Mouse (Mus musculus): ENCODE data around the gene Cuedc1. TPM values are rescaled to one million over a fixed set of nuclear protein-coding genes. Genes with fewer than 3 reads are reported as not detected.
A peak's percentile ranks its signal among the peaks of the same experiment; 100 is the strongest.

Gene Cuedc1
- total and polyA plus RNA-seq, 2 experiments from 2014 or later = 17.0 to 19.2 TPM

DNA sequence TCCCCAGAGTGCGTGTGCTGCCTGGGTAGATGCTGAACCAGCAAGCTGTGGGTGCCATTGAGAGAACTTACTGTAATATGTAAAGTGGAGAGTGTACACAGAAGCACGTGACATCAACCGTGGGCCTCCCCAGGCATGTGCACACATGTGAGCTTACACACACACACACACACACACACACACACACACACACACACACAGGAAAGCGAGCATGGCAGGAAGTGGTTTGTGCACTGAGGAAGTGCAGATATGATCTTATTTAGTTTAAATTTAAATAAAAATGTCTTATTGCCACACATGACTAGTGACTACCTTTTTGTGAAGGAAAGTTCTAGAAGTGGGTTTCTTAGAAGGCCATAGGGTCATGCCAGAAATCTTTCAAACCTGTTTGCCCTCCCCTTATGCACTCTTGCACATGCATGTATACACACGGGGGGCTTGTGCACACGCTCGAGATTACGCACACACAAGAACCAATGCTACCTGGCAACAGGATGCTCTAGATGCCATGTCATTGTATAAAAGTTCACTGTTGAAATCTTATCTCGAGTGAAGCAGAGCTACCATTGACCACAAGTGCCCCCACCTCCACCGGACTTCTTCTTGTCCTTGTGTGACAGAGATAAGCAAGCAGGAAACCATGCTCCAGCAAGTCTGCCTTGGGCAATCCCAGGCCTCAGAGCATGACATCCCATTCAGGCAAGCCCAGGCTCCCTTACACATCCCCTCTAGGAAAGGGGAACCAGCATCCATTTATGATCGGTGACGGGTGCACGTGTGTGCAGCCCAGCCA lies 47.6 kb downstream of the Cuedc1 start:
- no peak for DNase-seq (ENCODE audit: low spot score)
- peaks cover 47% of the 10 kb centered on the region for H3K4me1 ChIP-seq (ENCODE audit: control insufficient read depth, insufficient read depth)
- H3K9ac ChIP-seq (replicated peaks; ENCODE audit: low read depth, low read length) = no peak overlapping the region
- no peaks in the 10 kb centered on the region for H3K36me3 ChIP-seq (replicated peaks; ENCODE audit: control insufficient read depth, insufficient read depth, low read length)
- no peak overlapping the region for H3K27ac ChIP-seq (ENCODE audit: low read depth)
- no peak overlapping the region for H3K4me2 ChIP-seq (ENCODE audit: low read depth, low read length)
- ATAC-seq (ENCODE audit: insufficient read depth, low read depth) = no peak
- H3K9me3 ChIP-seq (replicated peaks; ENCODE audit: control insufficient read depth, low read length) = no peaks in the 10 kb centered on the region
- WGBS = 52% methylated on average over 13 of the region's 13 CpGs
- H3K27me3 ChIP-seq (ENCODE audit: control insufficient read depth, insufficient read depth, low read length) = no peaks in the 10 kb centered on the region
- TF ChIP-seq EP300 (IDR thresholded peaks at IDR 0.05; ENCODE audit: low read depth) (no peak), CTCF (IDR thresholded peaks at IDR 0.05; ENCODE audit: low read depth) (no peak)
- no peak overlapping the region for H3K4me3 ChIP-seq (ENCODE audit: low read depth, low read length)

DNA sequence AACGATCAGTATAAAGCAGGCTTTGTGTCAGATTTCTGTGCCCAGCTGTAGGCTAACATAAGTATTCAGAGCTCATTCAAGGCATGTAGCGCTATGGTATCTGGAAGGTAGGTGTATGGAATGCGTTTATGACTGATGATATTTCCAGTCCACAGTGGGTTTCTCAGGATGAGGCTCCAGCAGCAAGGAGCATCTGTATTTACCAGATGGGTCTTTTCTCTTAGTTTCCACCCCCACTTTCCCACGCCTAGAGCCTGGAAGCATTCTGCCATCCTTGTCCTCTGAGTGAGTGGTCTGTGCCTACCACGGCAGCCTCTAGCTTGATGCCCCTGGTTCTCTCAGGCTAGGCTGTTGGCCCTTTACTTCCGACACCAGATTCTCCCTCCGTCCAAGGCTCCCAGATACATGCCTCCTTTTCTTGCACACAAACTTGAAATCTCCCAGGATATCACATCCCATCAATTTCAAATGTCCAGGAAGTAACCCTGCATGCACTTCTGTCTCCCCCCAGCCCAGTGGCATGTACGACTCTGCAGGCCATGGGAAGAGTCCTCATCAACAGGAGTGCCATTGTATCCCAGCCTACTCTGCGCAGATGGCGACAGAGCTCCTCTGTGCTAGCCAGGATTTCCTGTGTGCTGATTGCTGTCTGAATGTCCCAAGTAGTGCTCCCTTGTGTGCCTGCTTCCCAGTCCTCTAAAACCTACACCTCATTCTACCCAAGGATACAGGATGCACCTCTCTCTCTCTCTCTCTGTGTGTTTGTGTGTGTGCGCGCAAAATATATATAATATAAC lies 48.6 kb downstream of the Cuedc1 start:
- Histone ChIP-seq H3K36me3 (replicated peaks; ENCODE audit: control insufficient read depth, insufficient read depth, low read length) (no peaks in the 10 kb centered on the region), H3K9ac (replicated peaks; ENCODE audit: low read depth, low read length) (no peak overlapping the region), H3K27ac (ENCODE audit: low read depth) (0 out of 2 replicates have a peak overlapping the region, but pooled peaks have one; percentile 32), H3K4me2 (ENCODE audit: low read depth, low read length) (no peak overlapping the region), H3K4me1 (ENCODE audit: control insufficient read depth, insufficient read depth) (peaks cover 50% of the 10 kb centered on the region), H3K4me3 (ENCODE audit: low read depth, low read length) (no peak overlapping the region), H3K9me3 (replicated peaks; ENCODE audit: control insufficient read depth, low read length) (no peaks in the 10 kb centered on the region), H3K27me3 (ENCODE audit: control insufficient read depth, insufficient read depth, low read length) (no peaks in the 10 kb centered on the region)
- DNase-seq (ENCODE audit: low spot score) = no peak
- ATAC-seq (ENCODE audit: insufficient read depth, low read depth) = no peak
- TF ChIP-seq EP300 (IDR thresholded peaks at IDR 0.05; ENCODE audit: low read depth) (no peak), CTCF (IDR thresholded peaks at IDR 0.05; ENCODE audit: low read depth) (no peak)
- 69% methylated on average over 12 of the region's 12 CpGs for WGBS

DNA sequence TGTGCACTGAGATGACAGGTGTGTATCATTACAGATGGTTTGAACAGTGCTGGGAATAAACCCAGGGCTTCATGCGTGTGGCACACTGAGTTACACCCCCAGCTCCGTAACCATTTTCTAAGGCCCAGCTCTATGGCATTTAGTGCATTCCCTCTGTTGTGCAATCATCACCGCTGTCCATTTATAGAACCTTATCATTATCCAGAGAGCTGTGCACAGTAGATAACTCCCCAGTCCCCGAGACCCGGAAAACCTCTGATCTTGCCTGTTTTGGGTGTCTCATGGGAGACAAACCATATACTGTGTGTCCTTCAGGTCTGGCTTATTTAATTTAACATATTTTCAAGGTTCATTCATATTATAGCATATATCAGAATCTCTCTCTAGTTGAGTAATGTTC lies 49.5 kb downstream of the Cuedc1 start:
- Histone ChIP-seq H3K27ac (ENCODE audit: low read depth) (peak overlapping the region; percentile 32; the same call in 1 of the 2 replicates), H3K4me2 (ENCODE audit: low read depth, low read length) (no peak overlapping the region), H3K9me3 (replicated peaks; ENCODE audit: control insufficient read depth, low read length) (no peaks in the 10 kb centered on the region), H3K36me3 (replicated peaks; ENCODE audit: control insufficient read depth, insufficient read depth, low read length) (no peaks in the 10 kb centered on the region), H3K27me3 (ENCODE audit: control insufficient read depth, insufficient read depth, low read length) (no peaks in the 10 kb centered on the region), H3K4me1 (ENCODE audit: control insufficient read depth, insufficient read depth) (peaks cover 56% of the 10 kb centered on the region), H3K4me3 (ENCODE audit: low read depth, low read length) (no peak overlapping the region), H3K9ac (replicated peaks; ENCODE audit: low read depth, low read length) (no peak overlapping the region)
- no peak for DNase-seq (ENCODE audit: low spot score)
- ATAC-seq (ENCODE audit: insufficient read depth, low read depth) = 0 out of 2 replicates have a peak, but pooled peaks have one; percentile 22
- no peak for TF ChIP-seq CTCF (IDR thresholded peaks at IDR 0.05; ENCODE audit: low read depth)
- TF ChIP-seq EP300 (IDR thresholded peaks at IDR 0.05; ENCODE audit: low read depth) = no peak
- WGBS = 23% methylated on average over 5 of the region's 5 CpGs

DNA sequence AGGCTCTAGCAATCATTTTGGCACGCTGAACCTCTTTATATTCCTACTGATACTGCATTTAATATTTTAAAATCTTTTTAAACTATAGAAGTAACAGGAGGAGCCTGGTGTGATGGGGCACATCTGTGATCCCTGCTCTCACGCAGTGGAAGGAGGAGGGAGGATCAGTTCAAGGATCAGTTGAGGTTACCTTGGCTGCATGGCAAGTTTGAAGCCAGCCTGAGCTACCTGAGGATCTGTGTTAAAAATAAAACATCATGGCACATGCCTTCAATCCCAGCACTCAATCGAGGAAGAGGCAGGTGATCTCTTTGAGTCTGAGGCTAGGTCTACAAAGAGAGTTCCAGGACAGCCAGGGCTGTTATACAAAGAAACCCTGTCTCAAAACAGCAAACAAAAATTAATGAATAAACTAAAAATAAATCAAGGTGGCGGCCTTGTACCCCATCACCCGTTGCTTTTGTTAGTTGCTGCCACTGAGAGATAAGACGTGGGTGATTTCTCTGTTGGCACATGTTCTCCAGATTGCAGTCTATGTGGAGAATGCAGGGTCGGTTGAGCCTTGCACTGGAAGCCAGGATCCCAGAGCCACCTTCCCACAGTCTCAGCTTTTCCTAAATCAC lies 50.3 kb downstream of the Cuedc1 start:
- H3K4me1 ChIP-seq (ENCODE audit: control insufficient read depth, insufficient read depth) = peaks cover 60% of the 10 kb centered on the region
- 0 out of 2 replicates have a peak overlapping the region, but pooled peaks have one; percentile 34 for H3K9ac ChIP-seq (replicated peaks; ENCODE audit: low read depth, low read length)
- no peak overlapping the region; the same call in 1 of the 2 replicates for H3K4me2 ChIP-seq (ENCODE audit: low read depth, low read length)
- H3K27ac ChIP-seq (ENCODE audit: low read depth) = peak overlapping the region; percentile 91
- no peak for TF ChIP-seq CTCF (IDR thresholded peaks at IDR 0.05; ENCODE audit: low read depth)
- no peak for TF ChIP-seq EP300 (IDR thresholded peaks at IDR 0.05; ENCODE audit: low read depth)
- no peaks in the 10 kb centered on the region for H3K9me3 ChIP-seq (replicated peaks; ENCODE audit: control insufficient read depth, low read length)
- H3K4me3 ChIP-seq (ENCODE audit: low read depth, low read length) = no peak overlapping the region
- DNase-seq (ENCODE audit: low spot score) (no peak), ATAC-seq (ENCODE audit: insufficient read depth, low read depth) (no peak; the same call in 1 of the 2 replicates)
- 39% methylated on average over 7 of the region's 7 CpGs for WGBS
- H3K36me3 ChIP-seq (replicated peaks; ENCODE audit: control insufficient read depth, insufficient read depth, low read length) = no peaks in the 10 kb centered on the region
- no peaks in the 10 kb centered on the region for H3K27me3 ChIP-seq (ENCODE audit: control insufficient read depth, insufficient read depth, low read length)

DNA sequence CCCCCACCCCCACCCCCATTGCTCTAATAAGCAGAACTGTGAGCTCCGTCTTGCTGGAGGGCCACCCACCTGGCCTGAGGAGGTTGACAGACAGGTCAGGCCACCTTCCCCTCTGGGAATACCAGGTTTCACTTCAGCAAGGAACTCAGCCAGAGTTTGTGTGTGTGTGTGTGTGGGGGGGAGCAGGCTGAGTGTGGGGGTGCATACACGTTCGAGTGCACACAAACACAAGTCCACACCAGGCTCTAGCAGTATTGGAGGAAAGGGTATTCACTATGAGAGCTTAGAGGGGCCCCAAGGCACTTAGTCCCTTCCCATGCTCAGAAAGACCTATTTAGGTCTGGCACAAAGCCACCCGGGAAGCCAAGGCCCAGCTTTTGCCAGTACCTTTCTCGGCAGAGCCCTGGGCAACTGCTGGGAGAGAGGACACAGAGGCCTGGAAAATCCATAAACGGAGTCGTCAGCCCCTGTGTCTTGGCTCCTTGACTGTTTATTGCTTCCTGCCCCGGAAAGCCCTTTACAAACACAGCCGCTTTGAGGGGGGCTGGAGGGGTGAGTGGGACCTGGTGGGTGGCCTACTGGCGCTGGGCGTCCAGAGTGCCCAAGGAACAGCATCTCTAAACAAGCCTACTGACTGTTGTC lies 50.9 kb downstream of the Cuedc1 start:
- no peak overlapping the region for H3K4me3 ChIP-seq (ENCODE audit: low read depth, low read length)
- no peaks in the 10 kb centered on the region for H3K36me3 ChIP-seq (replicated peaks; ENCODE audit: control insufficient read depth, insufficient read depth, low read length)
- no peaks in the 10 kb centered on the region for H3K9me3 ChIP-seq (replicated peaks; ENCODE audit: control insufficient read depth, low read length)
- peaks cover 62% of the 10 kb centered on the region for H3K4me1 ChIP-seq (ENCODE audit: control insufficient read depth, insufficient read depth)
- no peak for TF ChIP-seq EP300 (IDR thresholded peaks at IDR 0.05; ENCODE audit: low read depth)
- no peaks in the 10 kb centered on the region for H3K27me3 ChIP-seq (ENCODE audit: control insufficient read depth, insufficient read depth, low read length)
- WGBS = 24% methylated on average over 11 of the region's 11 CpGs
- ATAC-seq (ENCODE audit: insufficient read depth, low read depth) = peak; percentile 34; the same call in 1 of the 2 replicates
- peak overlapping the region; percentile 91 for H3K27ac ChIP-seq (ENCODE audit: low read depth)
- no peak overlapping the region; the same call in 1 of the 2 replicates for H3K4me2 ChIP-seq (ENCODE audit: low read depth, low read length)
- no peak for DNase-seq (ENCODE audit: low spot score)
- peak overlapping the region; percentile 34; the same call in 1 of the 2 replicates for H3K9ac ChIP-seq (replicated peaks; ENCODE audit: low read depth, low read length)
